Mouse (Mus musculus) heart, postnatal 25 days (tissue): Measurements from ENCODE around the gene Smpd2. TPM values are rescaled to one million over a fixed set of nuclear protein-coding genes. Genes with fewer than 3 reads are reported as not detected.
A peak's percentile ranks its signal among the peaks of the same experiment; 100 is the strongest.

Experiments used
- DNase-seq: peaks from one replicate; pipeline ENCODE4 v3.0.0; 2022; ENCODE audit warnings: low spot score
- intact Hi-C: fragments of 180-260 bp; cut with DNase I; formaldehyde crosslinking; loops from one replicate; pipeline ENCODE4 v1.15.1; 2025
- total RNA-seq, 2 experiments: library from RNA; stranded (reverse); gene quantifications; 2 replicates each; pipeline ENCODE4 v1.2.3; 2021

Gene Smpd2
- total RNA-seq, 2 experiments from 2014 or later = 38.3 to 38.6 TPM

DNA sequence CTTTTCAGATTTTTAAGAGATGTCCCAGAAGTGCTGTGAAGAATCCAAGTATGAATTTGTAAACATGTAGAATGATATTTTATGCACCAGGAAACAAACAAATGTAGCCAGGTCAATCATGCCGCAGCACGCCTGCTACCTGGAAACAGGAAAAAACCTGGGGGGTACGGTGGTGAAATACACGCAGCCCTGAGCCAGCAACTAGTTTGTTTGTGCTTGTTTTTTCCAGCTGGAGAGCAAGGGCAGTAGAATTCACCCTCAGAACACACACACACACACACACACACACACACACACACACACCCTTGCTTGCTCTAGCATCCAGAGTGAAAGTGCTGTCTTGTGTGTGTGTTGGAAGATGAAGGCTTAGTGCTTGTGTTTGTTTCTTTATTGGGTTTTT, 942 bp upstream of the Smpd2 start:
- intact Hi-C loops = no loop called here

DNA sequence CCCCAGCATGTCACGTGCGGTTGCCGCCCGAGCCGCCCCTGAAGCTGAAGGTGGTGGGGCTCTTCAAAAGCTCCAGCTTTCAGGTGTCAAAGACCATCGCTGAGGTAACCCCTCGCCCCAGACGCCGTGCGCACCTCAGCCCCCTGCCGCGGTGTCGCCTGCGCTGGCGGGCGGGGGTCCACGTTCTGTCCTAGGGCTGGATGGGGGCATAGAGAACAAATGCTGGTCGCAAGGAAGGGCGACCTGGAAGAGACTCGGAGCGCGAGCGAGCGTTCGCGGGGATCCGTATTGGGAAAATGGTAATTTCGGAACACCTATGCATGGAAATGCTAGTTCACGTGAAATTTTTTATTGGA, 327 bp upstream of the Smpd2 start:
- DNase-seq = no peak
- intact Hi-C loops = no loop called here

More for the DNA sequence above, 942 bp upstream of the Smpd2 start:
- no peak for DNase-seq

DNA sequence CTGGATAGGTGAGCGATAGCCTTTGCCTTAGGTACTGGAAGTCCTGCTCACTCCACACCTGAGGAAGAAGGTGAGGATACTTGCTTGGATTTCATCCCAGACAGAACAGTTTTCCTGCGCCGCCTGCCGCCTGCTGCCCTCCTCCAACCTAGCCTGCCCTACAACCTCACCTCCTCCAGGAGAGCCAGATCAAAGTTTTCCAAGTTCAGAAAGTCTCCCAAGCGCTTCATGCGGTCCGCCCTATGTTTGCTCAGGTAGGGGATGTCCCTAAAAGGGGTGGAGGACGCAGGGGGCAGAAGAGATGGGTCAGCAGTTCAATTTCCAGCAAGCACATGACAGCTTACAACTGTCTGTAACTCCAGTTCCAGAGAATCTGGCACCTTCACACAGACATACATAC, 875 bp downstream of the Smpd2 start:
- DNase-seq = no peak
- intact Hi-C loops = no loop called here

DNA sequence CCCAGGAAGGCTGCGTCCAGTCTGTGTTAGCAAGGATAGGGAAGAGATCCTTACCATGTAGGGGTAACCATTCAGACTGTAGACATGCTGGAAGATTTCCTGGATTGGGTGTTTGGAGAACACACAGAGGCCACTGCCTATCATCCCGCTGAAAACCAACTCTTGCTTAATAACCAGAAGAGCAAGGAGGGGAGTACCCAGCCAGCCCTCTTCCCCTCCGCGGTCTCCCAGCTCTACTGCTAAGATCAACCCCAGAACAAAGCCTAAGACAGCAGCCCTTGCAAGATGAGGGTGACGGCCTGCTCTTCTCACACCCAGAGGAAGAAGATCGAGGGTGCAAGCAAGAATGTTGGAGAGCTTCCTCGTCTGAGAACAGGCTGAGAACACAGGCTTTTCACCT, 1.3 kb downstream of the Smpd2 start:
- intact Hi-C loops = no loop called here
- DNase-seq = no peak

DNA sequence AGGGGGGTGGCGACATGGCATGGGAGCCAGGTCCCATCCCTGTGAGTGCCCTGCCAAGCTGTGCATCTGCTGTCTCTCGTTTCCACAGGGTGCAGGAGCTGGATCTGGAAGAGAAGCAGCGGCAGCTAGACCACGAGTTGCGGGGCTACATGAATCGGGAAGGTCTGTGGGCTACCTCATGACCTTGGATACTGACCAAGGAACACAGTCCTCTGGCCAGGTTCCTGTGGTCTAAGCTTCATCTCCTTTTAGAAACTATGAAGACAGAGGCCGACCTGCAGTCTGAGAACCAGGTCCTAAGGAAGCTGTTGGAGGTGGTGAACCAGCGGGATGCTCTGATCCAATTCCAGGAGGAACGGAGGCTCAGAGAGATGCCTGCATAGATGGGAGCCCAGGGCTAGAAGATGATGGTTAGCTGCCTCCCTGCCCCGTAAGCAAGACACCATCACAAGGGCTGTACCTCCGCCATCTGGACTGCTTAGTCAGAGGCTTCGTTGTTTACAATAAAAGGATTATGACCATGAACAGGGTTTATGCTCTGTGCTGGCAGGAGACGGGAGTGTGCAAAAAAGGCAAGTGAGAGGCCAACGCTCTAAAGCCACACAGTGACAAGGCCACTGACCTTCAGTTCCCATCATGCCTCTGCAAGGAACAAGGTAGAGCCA, 3.5 kb downstream of the Smpd2 start:
- intact Hi-C loops = no loop called here
- DNase-seq = no peak

DNA sequence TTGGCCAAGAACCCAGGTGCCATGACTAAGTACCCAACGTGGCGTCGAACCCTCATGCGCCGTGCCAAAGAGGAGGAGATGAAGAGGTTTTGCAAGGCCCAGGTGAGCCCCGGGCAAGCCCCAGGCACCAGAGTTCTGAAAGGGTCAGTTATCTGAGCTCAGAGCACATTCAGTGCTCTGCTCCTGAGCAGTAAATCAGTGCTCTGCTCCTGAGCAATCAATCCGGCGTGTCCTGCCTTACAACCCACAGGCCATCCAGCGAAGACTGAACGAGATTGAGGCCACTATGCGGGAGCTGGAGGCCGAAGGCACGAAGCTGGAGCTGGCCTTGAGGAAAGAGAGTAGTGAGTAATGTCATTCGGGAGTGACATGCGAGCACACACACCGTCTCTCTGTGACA, 4.4 kb downstream of the Smpd2 start:
- DNase-seq = no peak
- intact Hi-C loops = no loop called here

DNA sequence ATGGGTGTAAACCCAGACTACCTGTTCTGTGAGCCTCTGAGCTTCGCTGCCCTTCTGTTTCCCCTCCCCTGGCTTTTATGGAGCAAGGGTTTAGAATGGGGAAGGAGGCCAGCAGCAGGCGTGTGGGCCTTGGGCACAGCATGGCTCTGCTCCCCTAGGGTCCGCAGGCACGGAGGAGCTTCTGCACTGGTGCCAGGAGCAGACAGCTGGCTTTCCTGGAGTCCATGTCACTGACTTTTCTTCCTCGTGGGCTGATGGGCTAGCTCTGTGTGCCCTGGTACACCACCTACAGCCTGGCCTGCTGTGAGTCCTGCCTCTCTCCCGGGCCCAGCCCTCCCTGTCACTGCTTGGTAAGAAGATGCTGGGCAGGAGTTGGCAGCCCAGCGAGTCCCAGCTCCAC, 7.7 kb downstream of the Smpd2 start:
- intact Hi-C loops = no loop called here

DNA sequence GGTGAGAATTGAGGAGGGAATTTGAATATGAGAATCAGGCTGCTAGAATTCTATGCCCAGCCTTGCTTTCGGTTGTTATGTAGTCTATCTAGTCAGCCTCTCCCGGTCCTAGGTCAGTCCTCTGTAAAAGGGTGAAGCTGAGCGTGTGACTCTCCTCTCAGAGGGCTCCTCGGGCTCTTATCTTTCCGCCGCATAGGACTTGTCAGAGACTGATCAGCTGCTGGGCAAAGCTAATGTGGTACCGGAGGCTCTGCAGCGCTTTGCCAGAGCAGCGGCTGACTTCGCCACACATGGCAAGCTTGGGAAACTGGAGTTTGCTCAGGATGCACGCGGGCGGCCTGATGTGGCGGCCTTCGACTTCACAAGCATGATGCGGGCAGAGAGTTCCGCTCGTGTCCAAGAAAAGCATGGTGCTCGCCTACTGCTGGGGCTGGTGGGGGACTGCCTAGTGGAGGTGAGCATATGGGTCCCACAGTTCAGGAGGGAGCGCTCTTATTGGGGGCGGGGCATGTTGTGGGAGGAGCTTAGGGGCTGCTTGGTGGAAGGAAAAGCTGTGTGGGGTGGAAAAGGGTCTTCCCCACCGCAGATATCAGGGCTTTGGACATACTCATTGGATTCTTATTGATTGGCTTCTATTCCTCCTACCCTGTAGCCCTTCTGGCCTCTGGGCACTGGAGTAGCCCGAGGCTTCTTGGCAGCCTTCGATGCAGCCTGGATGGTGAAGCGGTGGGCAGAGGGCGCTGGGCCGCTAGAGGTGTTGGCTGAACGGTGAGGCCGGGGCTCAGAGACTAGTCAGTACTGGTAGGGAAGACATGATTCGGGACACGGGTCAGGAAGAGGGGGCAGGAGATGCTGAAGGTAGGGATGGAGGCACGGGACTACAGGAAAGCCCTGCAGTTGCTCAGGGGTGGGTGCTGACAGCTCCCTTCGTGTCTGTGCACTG, 9.0 kb downstream of the Smpd2 start:
- intact Hi-C loops = no loop called here
- no peak for DNase-seq

More for the DNA sequence above, 7.7 kb downstream of the Smpd2 start:
- DNase-seq = no peak

DNA sequence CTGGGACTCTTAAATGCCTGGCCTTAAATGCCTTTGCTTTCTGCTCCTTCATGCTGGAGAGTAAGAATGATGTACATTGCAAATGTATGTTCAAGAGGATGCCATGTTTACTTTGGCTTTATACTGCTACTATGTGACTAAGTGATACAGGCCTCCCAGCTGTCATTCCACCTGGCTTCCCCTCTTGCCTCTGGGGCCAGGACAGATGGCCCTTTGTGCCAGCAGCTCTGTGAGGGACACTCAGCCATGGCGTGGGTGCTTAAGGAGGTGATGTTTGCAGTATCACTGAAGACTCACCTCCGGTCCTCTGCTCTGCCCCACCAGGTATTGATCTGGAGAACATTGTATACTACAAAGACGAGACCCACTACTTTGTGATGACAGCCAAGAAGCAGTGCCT, 10.2 kb downstream of the Smpd2 start:
- intact Hi-C loops = no loop called here
- DNase-seq = no peak

DNA sequence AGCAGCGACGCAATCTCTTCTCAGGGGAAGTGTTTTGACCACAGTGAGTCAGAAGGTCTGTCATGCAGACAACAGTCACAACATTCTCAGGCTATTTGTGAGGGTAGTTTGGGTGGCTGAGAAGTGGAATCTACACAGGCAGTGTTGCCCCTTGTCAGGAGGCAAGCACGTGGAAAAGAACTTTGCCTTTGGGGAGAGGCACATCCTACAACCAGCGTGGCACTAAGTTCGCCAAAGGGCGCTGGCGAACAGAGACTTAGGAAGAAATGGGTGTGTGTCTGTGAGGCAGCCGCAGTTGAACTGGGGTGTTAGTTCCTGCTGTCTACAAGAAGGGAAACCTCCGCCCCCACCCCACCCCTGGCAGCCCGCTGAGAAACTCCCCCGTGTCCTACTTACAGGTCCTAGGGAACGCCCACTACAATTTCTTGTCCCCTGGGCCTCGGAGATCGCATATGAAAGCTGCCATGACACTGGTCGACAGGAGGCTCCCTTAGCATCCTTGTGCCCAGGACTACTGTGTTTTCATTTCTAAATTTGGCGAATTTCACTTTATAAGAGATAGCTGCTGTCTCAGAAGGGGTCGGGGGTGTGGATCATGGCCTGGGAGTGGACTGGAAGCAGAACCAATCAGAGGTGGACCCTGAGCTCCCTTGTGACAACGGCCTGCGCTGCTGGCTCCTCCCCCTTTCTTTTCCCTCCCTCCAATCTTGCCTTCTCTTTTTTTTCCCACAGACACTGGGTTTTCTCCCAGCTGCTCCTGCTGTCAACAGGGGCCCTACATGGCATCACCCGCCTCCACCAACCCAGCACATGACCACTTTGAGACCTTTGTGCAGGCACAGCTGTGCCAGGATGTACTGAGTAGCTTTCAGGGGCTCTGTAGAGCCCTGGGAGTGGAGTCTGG, 12.6 kb downstream of the Smpd2 start:
- DNase-seq = peak; percentile 75
- intact Hi-C loops = no loop called here

DNA sequence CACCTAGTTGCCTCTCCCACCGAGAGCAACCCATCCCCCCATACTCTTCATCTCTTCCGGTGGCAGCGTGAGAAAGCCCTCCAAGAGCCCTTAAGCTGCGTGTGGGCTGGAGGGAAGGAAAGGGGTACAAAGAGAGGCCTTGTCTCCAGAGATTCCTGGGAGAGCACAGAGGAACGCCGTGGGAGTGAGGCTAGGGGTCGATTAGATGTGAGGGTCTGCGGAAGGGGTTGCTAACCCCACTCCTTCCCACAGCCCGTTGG, 13.2 kb downstream of the Smpd2 start:
- intact Hi-C loops = no loop called here
- DNase-seq = no peak

DNA sequence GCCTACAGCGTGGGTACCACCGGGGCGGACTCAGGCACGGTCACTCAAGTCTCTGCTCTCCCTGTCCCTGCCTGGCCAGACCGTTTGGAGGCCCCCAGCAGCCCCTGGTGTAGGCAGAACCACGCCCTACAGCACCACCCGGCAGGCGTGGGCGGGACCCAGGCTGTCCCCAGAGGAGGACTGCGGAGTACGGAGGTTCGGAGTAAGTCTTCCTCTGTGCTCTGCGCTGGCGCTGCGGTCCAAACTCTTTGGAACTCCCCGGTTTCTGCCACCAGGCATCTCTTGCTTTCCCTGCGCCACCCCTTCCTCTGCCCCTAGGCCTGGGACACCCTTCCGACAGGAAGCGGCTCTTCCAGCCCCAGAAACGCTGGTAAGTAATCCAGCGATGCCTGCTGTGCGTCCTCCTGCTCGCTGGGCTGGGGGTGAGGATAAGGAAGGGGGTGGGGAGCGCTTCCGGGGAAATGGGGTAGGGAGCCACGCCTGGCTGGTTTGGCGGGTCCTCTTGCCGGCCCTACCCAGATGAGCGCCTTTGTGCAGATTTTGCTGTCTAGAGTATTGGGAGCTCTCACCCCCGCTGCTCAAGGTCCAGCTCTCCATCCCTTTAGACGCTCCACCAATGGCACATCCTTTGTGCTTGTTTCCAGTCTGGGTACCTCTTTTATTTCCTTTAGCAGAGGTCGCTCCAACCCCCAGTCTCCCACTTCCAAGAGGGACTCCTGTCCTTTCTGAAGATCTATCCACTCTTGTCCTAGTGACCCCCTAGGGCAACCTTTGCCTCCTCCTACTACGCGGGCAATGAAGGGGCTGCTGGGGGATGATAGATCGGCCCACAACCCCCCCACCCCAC, 13.8 kb downstream of the Smpd2 start, which contains the start of gene Mical1:
Gene Mical1, plus strand, starts transcription at position 144 of the 847 bp plus-strand sequence.
- DNase-seq = peak; percentile 65
- intact Hi-C loops = no loop called here

DNA sequence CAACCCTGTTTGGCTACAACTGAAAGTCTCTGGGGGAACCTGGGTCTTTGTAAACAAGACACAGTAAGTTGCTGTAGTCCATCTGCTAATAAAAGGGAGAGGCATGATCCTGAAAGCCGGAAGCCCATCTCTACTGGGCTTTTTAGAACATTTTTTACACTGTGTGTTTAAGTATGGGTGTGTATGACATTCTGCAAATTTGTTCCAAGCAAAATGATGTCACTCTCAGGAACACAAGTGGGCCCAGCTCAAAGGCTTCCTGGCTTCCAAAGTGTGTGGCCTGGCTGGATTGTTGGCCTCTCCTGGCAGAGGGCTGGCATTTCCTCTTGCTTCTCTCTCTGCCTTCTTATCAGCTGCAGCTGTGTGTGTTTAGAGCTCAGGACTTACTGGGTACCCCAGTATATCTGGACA, 15.2 kb downstream of the Smpd2 start:
- intact Hi-C loops = no loop called here
- DNase-seq = peak; percentile 51

DNA sequence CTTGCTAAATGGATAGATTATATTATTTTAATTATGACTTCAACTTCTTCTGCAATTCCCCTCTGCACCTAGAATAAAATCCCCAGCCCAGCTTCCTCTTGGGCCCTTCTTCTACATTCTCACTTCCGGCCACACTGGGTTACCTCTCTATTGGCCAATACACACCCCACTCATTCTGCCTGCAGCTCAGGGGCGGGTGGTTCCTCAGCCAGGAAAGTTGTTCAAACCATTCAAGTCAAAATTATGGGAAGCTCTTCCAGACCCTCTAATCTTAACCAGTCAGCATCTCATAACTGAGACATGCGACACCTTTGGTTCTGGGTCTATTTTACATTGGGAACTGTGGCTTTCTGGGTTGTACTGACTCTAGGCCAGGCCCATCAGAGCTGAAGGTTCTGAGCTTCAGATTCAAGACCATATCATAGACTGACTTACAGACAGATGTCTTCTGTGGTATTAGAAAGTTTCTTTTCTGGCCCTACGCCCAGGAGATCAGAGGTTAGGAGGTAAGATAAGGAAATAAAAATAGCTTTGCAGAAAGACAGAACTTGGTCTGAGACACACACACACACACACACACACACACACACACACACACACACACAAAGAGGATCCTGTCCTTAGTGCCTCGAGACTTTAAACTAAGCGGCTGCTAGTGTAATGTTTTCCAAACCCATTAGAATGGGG, 16.2 kb downstream of the Smpd2 start:
- DNase-seq = no peak
- intact Hi-C loops = no loop called here

DNA sequence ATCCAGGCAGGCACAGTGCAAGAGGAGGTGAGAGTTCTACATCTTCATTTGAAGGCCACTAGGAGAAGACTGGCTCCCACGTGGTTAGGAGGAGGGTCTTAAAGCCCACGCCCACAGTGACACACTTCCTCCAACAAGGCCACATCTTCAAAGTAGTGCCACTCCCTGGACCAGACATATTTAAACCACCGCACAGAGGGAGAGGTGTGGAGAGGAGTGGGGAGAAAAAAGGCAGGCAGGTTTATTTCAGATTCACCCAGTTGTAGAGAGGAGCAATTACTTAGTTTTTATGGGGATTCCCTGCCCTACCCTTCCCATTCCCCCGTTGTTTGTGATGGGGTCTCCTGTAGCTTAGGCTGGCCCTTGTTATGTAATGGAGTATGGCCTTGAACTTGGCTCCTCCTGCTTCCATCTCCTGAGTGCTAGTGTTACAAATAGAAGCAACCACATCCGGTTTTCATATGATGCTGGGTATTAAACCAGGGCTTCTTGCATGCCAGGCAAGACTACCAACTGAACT, 17.1 kb downstream of the Smpd2 start:
- DNase-seq = no peak
- intact Hi-C loops = no loop called here

DNA sequence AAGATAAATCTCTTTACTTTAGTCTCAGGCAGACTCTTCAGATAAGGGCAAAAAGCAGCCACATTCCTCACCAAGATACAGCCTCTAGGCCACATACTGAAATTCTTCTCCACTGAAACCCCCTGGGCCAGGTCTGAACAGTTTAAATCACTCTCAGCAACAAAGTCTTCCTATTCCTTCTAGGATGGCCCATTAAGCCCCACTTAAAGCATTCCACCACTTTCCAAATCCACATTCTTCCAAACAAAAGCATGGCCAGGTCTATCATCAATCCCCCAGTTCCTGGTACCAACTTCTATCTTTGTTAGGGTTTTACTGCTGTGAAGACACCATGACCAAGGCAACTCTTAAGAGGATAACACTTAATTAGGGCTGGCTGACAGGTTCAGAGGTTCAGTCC, 17.6 kb downstream of the Smpd2 start:
- intact Hi-C loops = no loop called here
- no peak for DNase-seq

DNA sequence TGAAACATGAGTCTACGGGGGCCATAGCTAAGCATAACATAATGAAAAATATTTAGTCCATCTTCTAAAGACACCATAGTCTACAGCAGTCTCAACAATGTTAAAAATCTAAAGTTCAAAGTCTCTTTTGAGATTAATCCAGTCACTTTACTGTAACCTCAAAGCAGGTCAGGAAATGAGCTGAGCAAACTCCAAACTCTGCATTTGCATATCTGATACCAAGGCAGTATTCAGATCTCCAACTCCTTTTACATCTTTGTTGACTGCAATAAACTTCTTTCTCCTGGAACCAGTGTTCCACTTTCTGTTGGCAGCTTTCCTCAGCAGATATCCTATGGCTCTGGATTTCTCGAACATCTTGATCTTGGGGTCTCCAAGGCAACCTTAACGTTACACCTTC, 19.5 kb downstream of the Smpd2 start:
- DNase-seq = no peak
- intact Hi-C loops = no loop called here

DNA sequence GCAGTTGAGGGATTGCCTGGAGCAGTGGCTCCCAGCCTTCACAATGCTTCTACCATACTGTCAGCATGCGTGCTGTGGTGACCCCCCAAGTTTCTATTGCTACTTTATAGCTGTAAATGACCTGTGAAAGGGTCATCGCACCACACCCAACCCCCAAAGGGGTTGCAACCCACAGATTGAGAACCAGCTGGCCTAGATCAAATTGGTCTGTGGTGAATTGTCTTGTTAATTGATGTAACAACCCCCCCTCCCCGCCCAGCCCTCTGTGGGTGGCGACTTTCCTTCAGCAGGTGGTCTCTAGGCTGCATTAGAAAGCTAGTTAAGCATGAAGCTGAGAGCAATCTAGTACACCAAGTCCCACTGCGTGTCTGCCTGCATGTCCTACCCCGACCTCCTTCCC, 22.8 kb downstream of the Smpd2 start:
- intact Hi-C loops = no loop called here
- DNase-seq = no peak

DNA sequence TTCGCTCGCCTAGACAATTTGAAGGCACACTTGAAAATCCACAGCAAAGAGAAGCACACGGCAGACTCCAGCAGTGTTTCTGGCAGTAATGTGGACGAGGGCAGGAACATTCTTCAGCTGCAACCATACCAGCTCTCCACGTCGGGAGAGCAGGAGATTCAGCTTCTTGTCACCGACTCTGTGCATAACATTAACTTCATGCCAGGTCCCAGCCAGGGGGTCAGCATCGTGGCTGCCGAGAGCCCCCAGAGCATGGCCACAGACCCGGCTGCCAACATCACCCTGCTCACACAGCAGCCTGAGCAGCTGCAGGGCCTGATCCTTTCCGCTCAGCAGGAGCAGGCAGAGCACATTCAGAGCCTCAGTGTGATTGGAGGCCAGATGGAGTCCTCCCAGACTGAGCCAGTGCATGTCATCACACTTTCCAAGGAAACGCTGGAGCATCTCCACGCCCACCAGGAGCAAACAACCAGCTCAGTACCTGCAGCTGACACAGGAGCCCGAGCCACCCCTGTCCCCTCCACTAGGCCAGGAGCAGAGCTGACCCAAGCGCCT, 25.7 kb downstream of the Smpd2 start:
- intact Hi-C loops = no loop called here
- no peak for DNase-seq
